Mouse (Mus musculus) splenic B cell, adult 2 months (primary cell): ENCODE measurements around the gene Tmem202.

ENCODE experiments used
- DNase-seq: peaks from one replicate; pipeline ENCODE4 v3.0.0-alpha.2; 2011; ENCODE audit warnings: low read depth, low spot score
- H3K27me3 ChIP-seq: 2 replicates; pipeline ENCODE4 v1.6.1; 2012; ENCODE audit warnings: mild to moderate bottlenecking, low read length, moderate library complexity, mixed read lengths; ENCODE audit not compliant: control insufficient read depth, poor library complexity, insufficient read depth, severe bottlenecking
- H3K36me3 ChIP-seq: 2 replicates; pipeline ENCODE4 v1.6.1; 2012; ENCODE audit warnings: mild to moderate bottlenecking, low read length, moderate library complexity, mixed read lengths; ENCODE audit not compliant: control insufficient read depth, poor library complexity, insufficient read depth, severe bottlenecking

The Tmem202 gene

DNA sequence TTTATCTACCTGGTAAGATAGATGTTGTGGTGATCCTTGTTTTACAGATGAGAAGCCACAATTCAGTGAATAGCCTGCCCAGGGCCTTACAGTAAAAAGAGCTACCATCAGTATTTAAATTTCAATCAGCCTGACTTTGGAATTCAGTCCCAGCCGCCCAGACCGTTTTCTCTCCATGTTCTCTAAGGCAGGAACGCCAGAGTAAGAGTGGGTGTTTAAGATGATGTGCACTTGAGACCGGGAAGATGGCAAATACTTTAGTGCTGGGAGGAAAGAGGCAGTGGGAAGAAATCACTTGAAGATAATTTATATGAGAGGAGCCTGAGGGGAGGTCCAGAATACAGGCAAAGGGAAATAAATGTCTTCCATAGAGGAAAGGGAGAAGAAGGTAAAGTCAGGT lies 10.4 kb upstream of the Tmem202 start:
- DNase-seq, result no peak
- Histone ChIP-seq H3K27me3 (no peaks in the 10 kb centered on the region), H3K36me3 (no peaks in the 10 kb centered on the region; the same call in 1 of the 2 replicates)

DNA sequence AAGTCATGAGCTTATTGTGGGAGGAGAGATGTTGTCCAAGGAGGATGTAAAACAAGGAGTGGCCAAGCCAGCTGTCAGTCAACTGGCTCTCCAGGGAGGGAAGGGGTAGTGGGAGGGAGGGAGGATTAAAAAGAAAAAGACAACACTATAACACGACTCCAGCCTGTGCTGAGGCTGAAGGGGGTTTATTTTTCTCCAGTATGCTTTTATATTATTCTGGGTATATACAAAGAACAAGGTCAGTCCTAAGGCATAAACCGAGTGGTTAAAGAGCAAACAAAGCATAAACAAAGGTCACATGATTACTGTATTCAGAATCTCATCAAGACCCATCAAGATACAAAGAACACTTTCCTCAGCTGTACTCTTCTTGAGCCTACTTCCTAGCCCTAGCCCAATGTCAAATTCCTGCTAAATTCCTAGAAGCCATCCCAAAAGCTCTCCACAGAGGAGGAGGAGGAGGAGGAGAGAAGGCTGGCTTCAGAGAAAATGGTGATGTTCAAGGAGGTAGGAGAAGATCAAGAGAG lies 9.4 kb upstream of the Tmem202 start:
- no peaks in the 10 kb centered on the region for H3K27me3 ChIP-seq
- no peak for DNase-seq
- no peaks in the 10 kb centered on the region; the same call in none of the 2 replicates for H3K36me3 ChIP-seq

DNA sequence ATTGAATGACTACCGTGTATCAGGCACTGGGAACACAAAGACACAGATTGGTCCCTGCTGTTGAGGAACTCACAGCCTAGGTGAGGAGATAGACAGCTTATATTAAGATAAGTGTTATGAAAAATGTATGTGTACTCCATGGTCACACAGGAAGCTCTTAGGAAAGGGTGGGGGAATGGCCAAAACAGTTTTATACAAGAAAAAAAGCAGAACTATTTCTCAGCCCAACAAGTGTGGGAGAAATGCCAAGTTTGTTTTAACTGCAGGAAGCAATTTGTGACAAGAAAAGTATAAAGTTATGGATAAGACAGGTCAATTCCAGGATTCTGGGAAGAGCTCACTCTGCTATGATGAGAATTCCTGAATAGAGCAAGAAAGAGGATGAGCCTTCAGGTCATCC lies 8.2 kb upstream of the Tmem202 start:
- Histone ChIP-seq H3K36me3 (no peaks in the 10 kb centered on the region; the same call in none of the 2 replicates), H3K27me3 (no peaks in the 10 kb centered on the region)
- DNase-seq, result no peak

DNA sequence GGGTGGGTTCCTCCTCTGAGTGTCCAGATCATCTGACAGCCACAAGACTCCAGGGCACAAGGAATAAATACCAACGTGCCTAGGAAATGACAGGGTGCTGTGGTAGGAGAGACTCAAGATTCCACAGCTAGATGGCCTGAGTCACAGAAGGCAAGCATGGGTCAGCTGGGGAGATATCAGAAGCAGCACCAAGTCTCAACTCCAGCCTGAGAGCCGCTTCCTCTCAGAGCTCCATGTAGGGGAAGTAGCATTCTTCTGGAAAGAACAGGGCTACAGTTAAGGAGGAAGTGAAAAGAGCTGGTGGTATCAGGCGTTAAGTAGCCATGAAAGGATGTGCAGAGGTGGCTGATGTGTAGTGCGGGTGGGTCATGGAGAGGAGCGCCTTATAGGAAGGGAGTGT lies 5.1 kb upstream of the Tmem202 start:
- Histone ChIP-seq H3K27me3 (no peaks in the 10 kb centered on the region), H3K36me3 (no peaks in the 10 kb centered on the region; the same call in none of the 2 replicates)
- DNase-seq, result peak; percentile 67

DNA sequence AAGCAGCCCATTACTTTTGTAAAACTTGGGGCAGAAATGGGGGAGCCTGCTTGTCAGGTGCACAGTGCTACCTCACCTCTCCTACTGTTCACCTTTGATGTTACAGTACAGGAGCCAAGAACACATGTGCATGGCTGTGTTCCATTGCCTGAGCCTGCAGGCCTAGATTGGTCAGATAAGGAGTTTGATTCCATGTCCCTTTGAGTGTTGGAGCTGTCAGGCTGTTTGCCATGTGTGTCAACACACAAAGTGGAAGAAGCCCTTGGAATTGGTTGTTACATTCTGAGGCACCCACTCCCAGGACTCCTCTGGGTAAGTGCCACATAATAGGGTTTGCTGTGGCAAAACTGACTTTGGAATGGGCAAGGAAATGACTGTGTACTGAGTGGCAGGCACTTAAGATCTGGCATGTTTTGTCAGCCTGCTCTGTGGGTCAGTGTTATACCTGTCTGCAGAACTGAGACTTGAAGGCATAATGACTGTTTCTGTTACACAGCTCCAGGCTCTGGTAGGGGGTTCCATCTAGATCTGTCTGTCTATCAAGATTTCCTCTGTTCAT lies 3.2 kb upstream of the Tmem202 start:
- Histone ChIP-seq H3K27me3 (no peaks in the 10 kb centered on the region), H3K36me3 (no peaks in the 10 kb centered on the region; the same call in 1 of the 2 replicates)
- DNase-seq, result no peak

DNA sequence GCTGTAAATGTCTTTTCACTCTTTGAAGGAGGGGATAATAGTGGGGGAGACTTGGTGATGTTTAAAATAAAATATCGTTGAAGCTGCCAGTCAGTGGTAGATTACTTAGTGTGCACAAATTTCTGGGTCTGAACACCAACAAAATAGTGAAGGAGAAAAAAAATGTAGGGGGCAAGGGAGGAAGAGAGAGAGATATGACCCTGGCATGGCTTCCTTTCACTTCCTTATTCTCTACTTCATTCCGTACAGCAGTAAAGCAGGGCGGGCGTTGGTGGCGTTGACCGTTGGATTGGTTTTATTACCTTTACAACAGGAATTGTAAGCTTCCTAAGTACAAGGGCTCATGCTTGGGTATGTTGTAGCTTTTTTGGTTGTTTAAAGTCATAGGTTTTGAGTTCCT lies 2.0 kb upstream of the Tmem202 start:
- Histone ChIP-seq H3K36me3 (no peaks in the 10 kb centered on the region; the same call in 1 of the 2 replicates), H3K27me3 (no peaks in the 10 kb centered on the region)
- DNase-seq, result peak; percentile 55

DNA sequence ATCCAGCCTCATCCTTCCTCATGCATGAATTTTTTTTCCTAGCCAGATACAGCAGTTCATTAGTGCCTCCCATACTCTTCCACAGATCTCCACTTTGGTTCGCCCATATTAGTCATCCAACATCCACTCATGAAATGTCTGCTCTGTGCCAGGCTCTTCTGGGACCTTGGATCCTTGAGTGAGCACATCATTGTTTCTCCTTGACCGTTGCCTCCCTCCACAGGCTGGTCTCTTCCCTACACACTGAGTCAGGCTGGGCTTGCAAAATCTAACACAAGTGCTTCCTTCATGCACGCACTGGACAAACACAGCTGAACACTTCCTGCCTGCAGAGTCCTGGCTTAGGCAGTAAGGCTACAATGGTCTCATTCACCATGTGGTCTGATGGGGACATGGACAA lies 2.0 kb downstream of the Tmem202 start:
- no peaks in the 10 kb centered on the region for H3K36me3 ChIP-seq
- no peaks in the 10 kb centered on the region for H3K27me3 ChIP-seq
- DNase-seq, result no peak

DNA sequence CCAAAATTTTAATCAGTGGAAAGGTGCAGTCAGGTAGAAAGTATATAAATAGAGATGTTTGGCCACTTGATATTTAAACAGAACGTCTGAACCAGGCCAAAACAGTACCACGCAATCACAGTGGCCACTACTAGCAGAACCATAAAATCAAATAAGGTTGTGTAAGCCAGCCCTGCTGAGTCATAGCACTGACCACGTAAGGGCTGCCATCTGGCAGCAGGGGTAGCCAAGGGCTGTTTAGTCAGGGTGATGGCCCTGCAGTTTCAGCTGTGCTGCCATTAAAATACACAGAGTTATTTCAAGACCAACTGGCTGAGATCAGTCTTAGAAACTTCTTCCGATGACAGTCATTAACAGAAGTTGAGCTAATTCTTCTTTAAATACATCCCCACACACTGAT lies 5.8 kb downstream of the Tmem202 start:
- H3K27me3 ChIP-seq, result no peaks in the 10 kb centered on the region
- no peak for DNase-seq

DNA sequence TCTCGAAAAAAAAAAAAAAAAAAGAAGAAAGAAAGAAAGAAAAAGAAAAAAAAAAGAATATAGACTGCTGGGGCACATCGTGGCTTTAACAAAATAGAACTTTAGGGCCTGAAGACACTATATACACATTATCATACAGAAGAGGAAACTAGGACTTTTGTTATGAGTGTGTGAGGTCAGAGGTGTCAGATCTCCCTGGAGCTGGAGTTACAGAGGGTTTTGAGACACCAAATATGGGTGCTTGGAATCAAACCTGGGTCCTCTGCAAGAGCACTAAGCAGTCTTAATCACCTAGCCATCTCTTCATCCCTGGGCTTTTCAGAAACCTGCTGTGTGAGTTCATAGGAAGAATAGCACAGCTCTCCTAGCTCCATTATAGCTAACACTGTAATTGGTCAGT lies 6.2 kb downstream of the Tmem202 start:
- DNase-seq, result no peak
- H3K27me3 ChIP-seq, result no peaks in the 10 kb centered on the region
- no peaks in the 10 kb centered on the region for H3K36me3 ChIP-seq

More for the DNA sequence above, 5.8 kb downstream of the Tmem202 start:
- no peaks in the 10 kb centered on the region for H3K36me3 ChIP-seq

DNA sequence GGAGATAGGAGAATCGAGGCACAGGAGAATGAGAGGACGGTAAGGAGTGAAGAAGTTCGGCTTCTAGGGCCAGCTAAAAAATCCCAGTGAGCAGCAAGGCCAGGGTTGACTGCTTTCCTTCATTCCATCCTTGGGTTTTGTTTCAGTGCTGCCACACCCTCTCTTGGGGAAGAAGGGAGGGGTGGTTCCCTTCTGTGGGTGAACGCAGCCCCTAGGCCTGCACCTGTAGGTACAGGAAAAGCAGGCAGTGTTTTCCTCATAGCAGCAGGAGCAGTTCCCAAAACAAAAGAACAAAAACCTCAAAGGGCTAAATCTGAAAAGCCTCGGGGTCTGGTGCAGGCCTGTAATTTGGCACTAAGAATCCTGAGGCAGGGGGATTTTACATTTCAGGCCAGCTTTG lies 8.0 kb downstream of the Tmem202 start:
- no peaks in the 10 kb centered on the region for H3K27me3 ChIP-seq
- H3K36me3 ChIP-seq, result no peaks in the 10 kb centered on the region
- DNase-seq, result no peak

DNA sequence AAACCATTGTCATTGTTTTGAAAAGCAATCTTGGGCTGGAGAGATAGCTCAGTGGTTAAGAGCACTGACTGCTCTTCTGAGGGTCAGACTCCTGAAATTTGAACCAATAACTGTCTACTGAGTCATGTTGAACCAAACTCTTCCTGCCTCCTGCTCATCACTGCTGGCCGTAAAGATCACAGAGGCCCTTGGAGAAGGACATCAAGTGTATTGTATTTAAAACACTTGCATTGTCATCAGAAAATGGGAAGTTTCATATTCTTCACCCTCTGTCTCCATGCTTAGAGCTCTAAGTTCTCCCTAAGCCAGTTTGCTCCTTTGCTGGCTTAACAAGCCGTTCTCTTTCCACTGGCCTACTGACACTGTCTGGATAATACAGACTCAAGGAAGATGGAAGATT lies 11.4 kb downstream of the Tmem202 start:
- Histone ChIP-seq H3K27me3 (no peaks in the 10 kb centered on the region), H3K36me3 (no peaks in the 10 kb centered on the region)
- no peak for DNase-seq

DNA sequence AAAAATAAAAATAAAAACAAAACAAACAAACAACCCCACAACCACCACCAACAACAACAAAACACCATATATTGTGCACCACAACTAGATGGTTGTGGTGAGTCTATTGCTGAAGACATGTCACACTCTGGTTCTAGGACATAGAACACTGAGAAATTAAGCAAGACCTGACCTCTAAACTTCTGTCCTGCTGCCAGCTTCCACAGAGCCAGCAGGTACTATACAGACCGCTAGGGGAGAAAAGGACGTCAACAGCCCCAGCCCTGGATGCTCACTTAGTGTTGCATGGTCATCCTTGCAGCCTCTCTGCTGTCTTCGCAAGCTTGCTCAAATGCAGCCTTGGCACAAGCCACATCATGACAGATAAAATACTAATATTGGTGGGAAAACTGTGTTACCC lies 12.1 kb downstream of the Tmem202 start:
- Histone ChIP-seq H3K27me3 (no peaks in the 10 kb centered on the region), H3K36me3 (no peaks in the 10 kb centered on the region)
- DNase-seq, result no peak

DNA sequence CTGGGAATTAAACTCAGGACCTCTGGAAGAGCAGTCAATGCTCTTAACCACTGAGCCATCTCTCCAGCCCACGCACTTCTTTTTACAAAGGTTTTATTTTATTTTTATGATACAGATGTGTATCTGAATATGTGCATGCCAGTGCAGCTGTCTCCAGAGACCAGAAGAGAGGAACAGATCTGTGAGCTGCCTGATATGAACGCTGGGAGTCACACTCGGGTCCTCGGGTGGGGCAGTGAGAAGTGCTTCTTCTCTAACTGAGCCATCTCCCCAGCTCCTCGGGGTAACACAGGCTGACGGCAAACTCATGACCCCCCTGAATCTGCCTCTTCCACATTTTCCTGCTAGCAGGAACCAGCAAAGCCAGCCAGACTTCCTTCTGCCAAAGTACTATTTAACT lies 12.9 kb downstream of the Tmem202 start:
- Histone ChIP-seq H3K27me3 (no peaks in the 10 kb centered on the region), H3K36me3 (no peaks in the 10 kb centered on the region)
- DNase-seq, result no peak

DNA sequence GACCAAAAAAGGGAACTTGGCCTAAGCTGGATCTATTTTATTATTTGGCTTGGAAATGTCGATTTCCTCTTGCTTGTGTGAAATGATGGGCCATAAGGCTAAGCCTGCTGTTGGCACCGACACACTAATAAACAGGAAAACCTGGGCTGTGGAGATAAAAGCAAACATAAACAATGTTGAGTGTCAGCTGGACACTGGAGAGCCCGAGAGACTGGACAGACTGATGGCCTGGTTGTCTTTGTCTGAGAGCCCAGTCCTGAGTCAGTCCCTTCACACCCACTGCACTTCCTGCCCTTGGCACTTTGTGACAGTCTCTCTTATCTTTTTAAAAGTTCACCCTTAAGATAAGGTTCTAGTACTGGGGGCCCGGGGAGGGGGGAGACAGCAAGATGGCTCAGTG lies 16.7 kb downstream of the Tmem202 start:
- DNase-seq, result no peak
- H3K36me3 ChIP-seq, result no peaks in the 10 kb centered on the region
- H3K27me3 ChIP-seq, result no peaks in the 10 kb centered on the region

DNA sequence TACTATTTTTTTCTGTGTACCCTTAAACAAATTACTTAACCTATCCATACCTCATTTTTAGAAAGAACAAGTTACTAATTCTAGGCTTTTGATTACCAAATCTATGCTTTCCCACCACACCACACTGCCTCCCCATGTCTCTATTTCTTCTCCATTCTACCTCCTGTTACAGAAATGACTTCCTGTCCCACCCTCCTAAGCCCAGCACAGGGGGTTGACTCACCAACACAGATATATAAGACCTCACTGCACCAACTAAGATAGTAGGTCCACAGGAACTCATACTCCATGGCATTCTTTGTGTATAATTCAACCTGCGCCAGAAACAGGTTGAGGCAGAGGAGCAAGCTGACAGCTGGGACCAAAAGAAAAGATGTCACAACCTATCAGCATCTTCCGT lies 20.3 kb downstream of the Tmem202 start:
- no peaks in the 10 kb centered on the region for H3K27me3 ChIP-seq
- H3K36me3 ChIP-seq, result no peaks in the 10 kb centered on the region
- DNase-seq, result no peak

DNA sequence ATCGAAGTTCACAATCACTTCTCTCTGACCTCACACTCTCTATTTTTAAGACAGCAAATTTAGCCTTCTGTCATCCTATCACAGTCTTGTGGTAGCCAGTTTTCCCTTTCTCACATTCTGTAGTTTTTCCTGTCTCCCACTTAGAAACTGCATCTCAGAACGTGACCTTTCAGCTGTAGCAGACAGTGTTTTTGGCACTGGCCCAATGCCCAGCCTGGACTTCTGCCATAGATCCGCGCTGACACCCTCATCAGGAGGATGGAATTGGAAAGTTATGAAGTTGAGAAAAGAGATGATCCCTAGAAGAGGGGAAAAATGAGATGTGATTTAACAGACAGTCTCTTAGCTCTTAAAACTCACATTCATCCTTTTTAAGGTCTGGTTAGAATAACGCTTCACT lies 20.7 kb downstream of the Tmem202 start:
- DNase-seq, result no peak

More for the DNA sequence above, 20.7 kb downstream of the Tmem202 start:
- H3K27me3 ChIP-seq, result no peaks in the 10 kb centered on the region
- H3K36me3 ChIP-seq, result no peaks in the 10 kb centered on the region
